ENCODE assay signal across 21 mouse cellular contexts in the genomic region with DNA sequence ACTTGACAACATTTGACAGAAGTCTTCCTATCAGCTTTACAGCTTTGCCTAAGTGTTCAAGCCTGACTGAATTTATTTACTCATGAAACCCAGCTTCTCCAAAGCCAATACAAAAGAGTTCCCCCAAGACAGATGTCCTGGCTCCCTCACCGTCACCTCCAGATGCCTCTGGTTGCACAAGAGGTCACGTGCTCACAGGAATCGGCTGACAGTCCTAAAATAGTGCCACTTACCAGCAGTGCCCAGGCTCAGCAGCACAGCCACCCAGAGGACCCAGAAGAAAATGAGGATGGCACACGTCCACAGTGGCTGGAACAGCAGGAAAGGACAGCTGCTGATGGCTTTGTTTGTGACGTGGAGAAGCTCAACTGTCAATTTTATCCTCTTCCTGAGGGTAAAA. TPM values are rescaled to one million over a fixed set of nuclear protein-coding genes. Genes with fewer than 3 reads are reported as not detected.
DNase-seq lines count a peak whose midpoint lies in the region; ATAC-seq lines count a peak whose summit lies in the region.
"Had no signal": no experiment of that assay in that cellular context is flagged by ENCODE, and none has a peak within 500 bp of the region (broad histone marks: within the 10 kb centered on the region; RNA-seq: fewer than 3 reads in every experiment).

No protein-coding gene starts in this region.

- peaks cover 12% of the 10 kb centered on the region; the same call in 1 of the 2 replicates for H3K4me1 ChIP-seq in heart, embryonic 15.5 days (replicated peaks)
- no peaks in the 10 kb centered on the region; the same call in 1 of the 2 replicates for H3K4me1 ChIP-seq in forebrain, embryonic 16.5 days (replicated peaks; ENCODE audit: control insufficient read depth, insufficient read depth, low read length)
- H3K4me1 ChIP-seq: limb, embryonic 15.5 days; stomach, embryonic 15.5 days had no signal

- H3K9ac ChIP-seq in heart, embryonic 15.5 days, result no peak overlapping the region
- no peak overlapping the region for H3K9ac ChIP-seq in forebrain, embryonic 16.5 days (replicated peaks; ENCODE audit: low read depth, low read length)
- H3K9ac ChIP-seq: limb, embryonic 15.5 days; lung, embryonic 14.5 days; stomach, embryonic 15.5 days had no signal

- WGBS in heart, embryonic 15.5 days, result 29% methylated on average over 5 of the region's 5 CpGs
- 70% methylated on average over 5 of the region's 5 CpGs for WGBS in forebrain, embryonic 16.5 days

- no peaks in the 10 kb centered on the region for H3K27me3 ChIP-seq in heart, embryonic 15.5 days
- no peaks in the 10 kb centered on the region for H3K27me3 ChIP-seq in forebrain, embryonic 16.5 days (replicated peaks; ENCODE audit: control insufficient read depth, insufficient read depth, low read length)
- H3K27me3 ChIP-seq: limb, embryonic 15.5 days; stomach, embryonic 15.5 days had no signal

- DNase-seq in heart, adult 11 months, result peak; percentile 94
- DNase-seq in heart, adult 8-10 months (ENCODE audit: low spot score), result no peak
- DNase-seq in frontal cortex, postnatal 25 days (ENCODE audit: low spot score in 2 of 2), result no peak
- DNase-seq in left cerebral cortex, postnatal 4 days, result no peak
- DNase-seq: adrenal gland, adult 2 months; cerebellum, postnatal 14 days; gastrocnemius, postnatal 36 days; kidney, adult 18-20 months; kidney, postnatal 25 days; lung, embryonic 14.5 days; retina, postnatal 1 day had no signal

- H3K4me2 ChIP-seq in heart, embryonic 15.5 days, result 0 out of 2 replicates have a peak overlapping the region, but pooled peaks have one; percentile 6
- no peak overlapping the region for H3K4me2 ChIP-seq in forebrain, embryonic 16.5 days (ENCODE audit: low read length)
- H3K4me2 ChIP-seq: limb, embryonic 15.5 days; lung, embryonic 14.5 days; stomach, embryonic 15.5 days had no signal

- no peaks in the 10 kb centered on the region for H3K36me3 ChIP-seq in heart, embryonic 15.5 days
- H3K36me3 ChIP-seq in forebrain, embryonic 16.5 days (ENCODE audit: control insufficient read depth, insufficient read depth), result no peaks in the 10 kb centered on the region
- H3K36me3 ChIP-seq: embryonic facial prominence, embryonic 10.5 days; limb, embryonic 15.5 days; stomach, embryonic 15.5 days had no signal

- H3K4me3 ChIP-seq in heart, embryonic 15.5 days, result no peak overlapping the region
- no peak overlapping the region for H3K4me3 ChIP-seq in forebrain, embryonic 16.5 days (replicated peaks; ENCODE audit: low read length)
- H3K4me3 ChIP-seq: embryonic facial prominence, embryonic 10.5 days; erythroblast, embryonic 14.5 days; limb, embryonic 15.5 days; stomach, embryonic 15.5 days had no signal

- ATAC-seq in common myeloid progenitor, adult 5-6 weeks (replicated peaks; ENCODE audit: low read depth, poor library complexity, severe bottlenecking), result peak; percentile 96
- peak; percentile 82 for ATAC-seq in heart, embryonic 15.5 days (replicated peaks; ENCODE audit: insufficient number of reproducible peaks, insufficient read depth, low FRiP score, low read depth)
- peak; percentile 93 for ATAC-seq in megakaryocyte progenitor cell, adult 5-6 weeks (replicated peaks; ENCODE audit: poor library complexity)
- ATAC-seq in forebrain, embryonic 16.5 days, result no peak
- ATAC-seq: hindbrain, embryonic 16.5 days had no signal

- intact Hi-C loops in left cerebral cortex, postnatal 4 days (cut with DNase I), result no loop called here

- H3K9me3 ChIP-seq in heart, embryonic 15.5 days (replicated peaks), result no peaks in the 10 kb centered on the region
- H3K9me3 ChIP-seq in forebrain, embryonic 16.5 days (ENCODE audit: control insufficient read depth, low read length), result no peaks in the 10 kb centered on the region
- H3K9me3 ChIP-seq: embryonic facial prominence, embryonic 10.5 days; limb, embryonic 15.5 days; stomach, embryonic 15.5 days had no signal

- H3K27ac ChIP-seq in heart, embryonic 15.5 days, result peak overlapping the region; percentile 71
- H3K27ac ChIP-seq in forebrain, embryonic 16.5 days (ENCODE audit: low read length), result no peak overlapping the region
- H3K27ac ChIP-seq: embryonic facial prominence, embryonic 10.5 days; limb, embryonic 15.5 days; stomach, embryonic 15.5 days had no signal

RNA-seq across cellular contexts. Expression of a gene that starts 23.1 kb away (rescaled TPM):
- under 1 TPM in 1 of 4 experiments, not detected in 3; 0.17 TPM for total RNA-seq in heart, adult 8-10 months (2022)
- 0.46 TPM in 1 of 2 replicates, not detected in the other for total RNA-seq in common myeloid progenitor, adult 5-6 weeks (2017)
- polyA plus RNA-seq in heart, embryonic 15.5 days (2015; fragmentation: Nextera tagmentation; extraction: Ambion mirVana), result 0.94 and 2.2 TPM in 2 replicates
- total RNA-seq in megakaryocyte progenitor cell, adult 5-6 weeks (2015), result 0.30 TPM in 1 of 2 replicates, not detected in the other
- total RNA-seq in megakaryocyte progenitor cell, adult 5-6 weeks (2017), result 0.03 TPM in 1 of 2 replicates, not detected in the other
- polyA plus RNA-seq in forebrain, embryonic 16.5 days (2015; fragmentation: Nextera tagmentation; extraction: Ambion mirVana), result 0.37 and 0.98 TPM in 2 replicates
- under 1 TPM in 1 of 2 experiments, not detected in 1; 0.18 TPM for total RNA-seq in left cerebral cortex, postnatal 4 days (2021)
- total RNA-seq: gastrocnemius, postnatal 36 days; neutrophil, adult 5-6 weeks had no signal
- polyA plus RNA-seq: erythroblast, embryonic 14.5 days had no signal
